ENCODE assay signal across 8 mouse cellular contexts in genomic region chr13:67081142-67081713, GRCm38 (mm10). TPM values are rescaled to one million over a fixed set of nuclear protein-coding genes. Genes with fewer than 3 reads are reported as not detected.
A peak's percentile ranks its signal among the peaks of the same experiment; 100 is the strongest.
DNase-seq lines count a peak whose midpoint lies in the region; ATAC-seq lines count a peak whose summit lies in the region.

No protein-coding gene starts in this region.

- peak; percentile 99 for ATAC-seq in hindbrain, embryonic 16.5 days

- H3K9ac ChIP-seq in hindbrain, embryonic 16.5 days (ENCODE audit: low read depth, low read length), result peak overlapping the region; percentile 79

- H3K27me3 ChIP-seq in hindbrain, embryonic 16.5 days (replicated peaks; ENCODE audit: control insufficient read depth, insufficient read depth, low read length), result no peaks in the 10 kb centered on the region

- peak overlapping the region; percentile 74 for H3K4me3 ChIP-seq in hindbrain, embryonic 16.5 days (ENCODE audit: low read length)
- peak overlapping the region; percentile 48 for H3K4me3 ChIP-seq in macrophage (ENCODE audit: inconsistent target)

- under 1% methylated on average over 24 of the region's 24 CpGs for WGBS in hindbrain, embryonic 16.5 days
- WGBS in macrophage (ENCODE audit: missing documents), result under 1% methylated on average over 23 of the region's 24 CpGs

- H3K79me2 ChIP-seq in macrophage (ENCODE audit: inconsistent target), result no peaks in the 10 kb centered on the region

- H3K9me3 ChIP-seq in hindbrain, embryonic 16.5 days (ENCODE audit: control insufficient read depth, low read length), result peaks cover 6% of the 10 kb centered on the region; the same call in 1 of the 2 replicates

- peaks cover 7% of the 10 kb centered on the region for H3K4me1 ChIP-seq in hindbrain, embryonic 16.5 days (ENCODE audit: control insufficient read depth, insufficient read depth, low read depth, low read length)

- H3K27ac ChIP-seq in hindbrain, embryonic 16.5 days (ENCODE audit: low read depth, low read length), result peak overlapping the region; percentile 66
- peak overlapping the region; percentile 69 for H3K27ac ChIP-seq in macrophage

- peak; percentile 52 for DNase-seq in WW6 (ENCODE audit: low read depth, low spot score)
- peak; percentile 66 to 70 for DNase-seq in cerebellum, postnatal 36 days
- DNase-seq in gastrocnemius, adult 18-20 months (ENCODE audit: low spot score), result peak; percentile 82
- DNase-seq in left cerebral cortex, adult 18-20 months (ENCODE audit: low spot score in 2 of 2), result peak; percentile 46 to 70
- DNase-seq in right cerebral cortex, adult 18-20 months, result peak; percentile 80
- peak; percentile 61 for DNase-seq in urinary bladder, postnatal 25 days (ENCODE audit: low spot score)

- H3K36me3 ChIP-seq in hindbrain, embryonic 16.5 days (ENCODE audit: control insufficient read depth, insufficient read depth, low read length), result peaks cover 7% of the 10 kb centered on the region
- H3K36me3 ChIP-seq in macrophage (ENCODE audit: inconsistent target), result no peaks in the 10 kb centered on the region

- peak overlapping the region; percentile 72 for H3K4me2 ChIP-seq in hindbrain, embryonic 16.5 days (ENCODE audit: low read length)

RNA-seq across cellular contexts. Expression of gene Zfp708, which starts 16.5 kb away (rescaled TPM):
- 1 to 10 TPM in 1 of 2 experiments, under 1 TPM in 1; 1.00 to 1.2 TPM for total RNA-seq in gastrocnemius, adult 18-20 months (2021)
- 7.0 and 7.1 TPM in 2 replicates for polyA plus RNA-seq in hindbrain, embryonic 16.5 days (2015; fragmentation: Nextera tagmentation; extraction: Ambion mirVana)
- 1 to 10 TPM; 2.3 to 2.4 TPM for total RNA-seq in left cerebral cortex, adult 18-20 months (2021)
- 1 to 10 TPM in 2 of 26 experiments, under 1 TPM in 6, not detected in 18; 0.34 to 2.2 (median 0.69) TPM for total RNA-seq in macrophage (2018; cell fraction: chromatin; rRNA removed)
- total RNA-seq in macrophage (2018; cell fraction: cytosol; rRNA removed), result 1 to 10 TPM in 2 of 26 experiments, under 1 TPM in 15, not detected in 9; 0.09 to 1.1 (median 0.61) TPM
- 1 to 10 TPM in 7 of 26 experiments, under 1 TPM in 6, not detected in 13; 0.28 to 2.1 (median 1.2) TPM for total RNA-seq in macrophage (2018; cell fraction: nucleus; rRNA removed)
- polyA plus RNA-seq in macrophage (2018), result 1.1 to 2.6 TPM (median 1.2 TPM) in 3 replicates

RNA-seq across cellular contexts. Expression of gene Zfp712, which starts 20.3 kb away (rescaled TPM):
- 1 to 10 TPM in 1 of 2 experiments, under 1 TPM in 1; 0.78 to 1.1 TPM for total RNA-seq in gastrocnemius, adult 18-20 months (2021)
- polyA plus RNA-seq in hindbrain, embryonic 16.5 days (2015; fragmentation: Nextera tagmentation; extraction: Ambion mirVana), result 6.7 and 7.0 TPM in 2 replicates
- total RNA-seq in left cerebral cortex, adult 18-20 months (2021), result 1 to 10 TPM; 5.3 to 5.5 TPM
- 1 to 10 TPM in 18 of 26 experiments, under 1 TPM in 7, not detected in 1; 0.34 to 4.7 (median 1.4) TPM for total RNA-seq in macrophage (2018; cell fraction: chromatin; rRNA removed)
- total RNA-seq in macrophage (2018; cell fraction: cytosol; rRNA removed), result 1 to 10 TPM in 15 of 26 experiments, under 1 TPM in 11; 0.27 to 2.1 (median 1.2) TPM
- 1 to 10 TPM in 19 of 26 experiments, under 1 TPM in 7; 0.36 to 6.7 (median 1.7) TPM for total RNA-seq in macrophage (2018; cell fraction: nucleus; rRNA removed)
- 0.75 to 2.1 TPM (median 1.5 TPM) in 3 replicates for polyA plus RNA-seq in macrophage (2018)

RNA-seq across cellular contexts. Expression of gene Gm28557, which starts 27.2 kb away (rescaled TPM):
- 1 to 10 TPM; 2.4 to 3.0 TPM for total RNA-seq in gastrocnemius, adult 18-20 months (2021)
- 1.1 and 2.0 TPM in 2 replicates for polyA plus RNA-seq in hindbrain, embryonic 16.5 days (2015; fragmentation: Nextera tagmentation; extraction: Ambion mirVana)
- 1 to 10 TPM; 3.1 to 3.2 TPM for total RNA-seq in left cerebral cortex, adult 18-20 months (2021)
- total RNA-seq in macrophage (2018; cell fraction: chromatin; rRNA removed), result 10 to 100 TPM in 4 of 26 experiments, 1 to 10 TPM in 15, under 1 TPM in 5, not detected in 2; 0.25 to 12.0 (median 4.2) TPM
- 1 to 10 TPM in 24 of 26 experiments, under 1 TPM in 2; 0.66 to 4.5 (median 3.1) TPM for total RNA-seq in macrophage (2018; cell fraction: cytosol; rRNA removed)
- 10 to 100 TPM in 3 of 26 experiments, 1 to 10 TPM in 20, under 1 TPM in 2, not detected in 1; 0.58 to 15.6 (median 3.9) TPM for total RNA-seq in macrophage (2018; cell fraction: nucleus; rRNA removed)
- 1.6 to 4.1 TPM (median 1.7 TPM) in 3 replicates for polyA plus RNA-seq in macrophage (2018)

RNA-seq across cellular contexts. Expression of gene Rslcan18, which starts 34.8 kb away (rescaled TPM):
- total RNA-seq in gastrocnemius, adult 18-20 months (2021), result under 1 TPM; 0.55 to 0.57 TPM
- polyA plus RNA-seq in hindbrain, embryonic 16.5 days (2015; fragmentation: Nextera tagmentation; extraction: Ambion mirVana), result 0.12 and 0.19 TPM in 2 replicates
- under 1 TPM; 0.21 to 0.30 TPM for total RNA-seq in left cerebral cortex, adult 18-20 months (2021)
- total RNA-seq in macrophage (2018; cell fraction: chromatin; rRNA removed), result 10 to 100 TPM in 1 of 26 experiments, 1 to 10 TPM in 19, under 1 TPM in 6; 0.16 to 10.6 (median 2.5) TPM
- total RNA-seq in macrophage (2018; cell fraction: cytosol; rRNA removed), result 1 to 10 TPM in 12 of 26 experiments, under 1 TPM in 14; 0.14 to 1.7 (median 0.86) TPM
- 1 to 10 TPM in 13 of 26 experiments, under 1 TPM in 10, not detected in 3; 0.23 to 9.9 (median 1.5) TPM for total RNA-seq in macrophage (2018; cell fraction: nucleus; rRNA removed)
- polyA plus RNA-seq in macrophage (2018), result 0.95 to 1.3 TPM (median 1.1 TPM) in 3 replicates

RNA-seq across cellular contexts. Expression of gene Zfp759, which starts 40.2 kb away (rescaled TPM):
- total RNA-seq in gastrocnemius, adult 18-20 months (2021), result 1 to 10 TPM; 5.7 to 7.4 TPM
- polyA plus RNA-seq in hindbrain, embryonic 16.5 days (2015; fragmentation: Nextera tagmentation; extraction: Ambion mirVana), result 4.6 and 5.0 TPM in 2 replicates
- 10 to 100 TPM in 1 of 2 experiments, 1 to 10 TPM in 1; 9.5 to 10.1 TPM for total RNA-seq in left cerebral cortex, adult 18-20 months (2021)
- 1 to 10 TPM in 20 of 26 experiments, under 1 TPM in 5, not detected in 1; 0.36 to 9.4 (median 2.8) TPM for total RNA-seq in macrophage (2018; cell fraction: chromatin; rRNA removed)
- 1 to 10 TPM in 19 of 26 experiments, under 1 TPM in 7; 0.28 to 3.7 (median 2.6) TPM for total RNA-seq in macrophage (2018; cell fraction: cytosol; rRNA removed)
- total RNA-seq in macrophage (2018; cell fraction: nucleus; rRNA removed), result 1 to 10 TPM in 16 of 26 experiments, under 1 TPM in 9, not detected in 1; 0.19 to 9.6 (median 1.5) TPM
- 1.9 to 4.9 TPM (median 2.7 TPM) in 3 replicates for polyA plus RNA-seq in macrophage (2018)

Comparison
In these comparisons a context has a peak if more than half of its experiments do, and no peak if none do; other contexts are left out.
1. Peak in every context shown above with its lines: DNase-seq, ATAC-seq, H3K4me3 ChIP-seq and H3K27ac ChIP-seq.